Mouse (Mus musculus): ENCODE results near the gene Erf. TPM values are rescaled to one million over a fixed set of nuclear protein-coding genes. Genes with fewer than 3 reads are reported as not detected.
A peak's percentile ranks its signal among the peaks of the same experiment; 100 is the strongest.

The Erf gene
- total RNA-seq (2021) = 29.7 and 34.4 TPM in 2 replicates
- long read RNA-seq, experiment 1, partial matches to known transcripts = 0 of 5 reads
- long read RNA-seq, experiment 1, other reads (novel, unspliced or antisense) = 5 of 5 reads
- long read RNA-seq, experiment 2, partial matches to known transcripts = 0 of 6 reads
- long read RNA-seq, experiment 2, other reads (novel, unspliced or antisense) = 6 of 6 reads

- peak; percentile 98 for DNase-seq
Observed at GRCm38 (mm10) chr7:25250141-25250972, at the start of gene Erf. Erf (minus strand) TSS chr7:25250761.

- peak; percentile 86 for DNase-seq
Observed at GRCm38 (mm10) chr7:25297454-25298325, 47.1 kb upstream of the Erf start, which contains the start of gene Pafah1b3. Pafah1b3 (minus strand) TSS chr7:25297986.

GRCm38 (mm10) chr7:25296945-25297453 is 46.4 kb upstream of the Erf start:
- DNase-seq = peak; percentile 52

- no peak for DNase-seq
Observed at GRCm38 (mm10) chr7:25294960-25295722, 44.6 kb upstream of the Erf start.

- no peak for DNase-seq
Observed at GRCm38 (mm10) chr7:25294495-25294894, 43.9 kb upstream of the Erf start.

GRCm38 (mm10) chr7:25293191-25293739 is 42.7 kb upstream of the Erf start:
- DNase-seq = peak; percentile 4

- DNase-seq = peak; percentile 5
Observed at GRCm38 (mm10) chr7:25292107-25292506, 41.5 kb upstream of the Erf start.

- peak; percentile 77 for DNase-seq
Observed at GRCm38 (mm10) chr7:25290911-25291310, 40.4 kb upstream of the Erf start.

- DNase-seq = peak; percentile 2
Observed at GRCm38 (mm10) chr7:25290463-25290862, 39.9 kb upstream of the Erf start.

GRCm38 (mm10) chr7:25289925-25290324 is 39.4 kb upstream of the Erf start:
- peak; percentile 2 for DNase-seq

GRCm38 (mm10) chr7:25288721-25289120 is 38.2 kb upstream of the Erf start:
- no peak for DNase-seq

- DNase-seq = no peak
Observed at GRCm38 (mm10) chr7:25288011-25288410, 37.5 kb upstream of the Erf start.

GRCm38 (mm10) chr7:25286989-25287388 is 36.4 kb upstream of the Erf start:
- DNase-seq = no peak

GRCm38 (mm10) chr7:25285511-25286238 is 35.1 kb upstream of the Erf start:
- peak; percentile 72 for DNase-seq

- DNase-seq = no peak
Observed at GRCm38 (mm10) chr7:25284766-25285165, 34.2 kb upstream of the Erf start.

- DNase-seq = peak; percentile 38
Observed at GRCm38 (mm10) chr7:25284171-25284570, 33.6 kb upstream of the Erf start.

GRCm38 (mm10) chr7:25283637-25284036 is 33.1 kb upstream of the Erf start:
- DNase-seq = no peak

- peak; percentile 65 for DNase-seq
Observed at GRCm38 (mm10) chr7:25282731-25283211, 32.2 kb upstream of the Erf start.

GRCm38 (mm10) chr7:25281734-25282601 is 31.4 kb upstream of the Erf start:
- DNase-seq = peak; percentile 100
